Mouse (Mus musculus): ENCODE data around the gene Slc25a5. TPM values are rescaled to one million over a fixed set of nuclear protein-coding genes. Genes with fewer than 3 reads are reported as not detected.
A peak's percentile ranks its signal among the peaks of the same experiment; 100 is the strongest.

Slc25a5 gene
- polyA plus RNA-seq, 1 experiment from 2014 or later: 728 TPM

DNA sequence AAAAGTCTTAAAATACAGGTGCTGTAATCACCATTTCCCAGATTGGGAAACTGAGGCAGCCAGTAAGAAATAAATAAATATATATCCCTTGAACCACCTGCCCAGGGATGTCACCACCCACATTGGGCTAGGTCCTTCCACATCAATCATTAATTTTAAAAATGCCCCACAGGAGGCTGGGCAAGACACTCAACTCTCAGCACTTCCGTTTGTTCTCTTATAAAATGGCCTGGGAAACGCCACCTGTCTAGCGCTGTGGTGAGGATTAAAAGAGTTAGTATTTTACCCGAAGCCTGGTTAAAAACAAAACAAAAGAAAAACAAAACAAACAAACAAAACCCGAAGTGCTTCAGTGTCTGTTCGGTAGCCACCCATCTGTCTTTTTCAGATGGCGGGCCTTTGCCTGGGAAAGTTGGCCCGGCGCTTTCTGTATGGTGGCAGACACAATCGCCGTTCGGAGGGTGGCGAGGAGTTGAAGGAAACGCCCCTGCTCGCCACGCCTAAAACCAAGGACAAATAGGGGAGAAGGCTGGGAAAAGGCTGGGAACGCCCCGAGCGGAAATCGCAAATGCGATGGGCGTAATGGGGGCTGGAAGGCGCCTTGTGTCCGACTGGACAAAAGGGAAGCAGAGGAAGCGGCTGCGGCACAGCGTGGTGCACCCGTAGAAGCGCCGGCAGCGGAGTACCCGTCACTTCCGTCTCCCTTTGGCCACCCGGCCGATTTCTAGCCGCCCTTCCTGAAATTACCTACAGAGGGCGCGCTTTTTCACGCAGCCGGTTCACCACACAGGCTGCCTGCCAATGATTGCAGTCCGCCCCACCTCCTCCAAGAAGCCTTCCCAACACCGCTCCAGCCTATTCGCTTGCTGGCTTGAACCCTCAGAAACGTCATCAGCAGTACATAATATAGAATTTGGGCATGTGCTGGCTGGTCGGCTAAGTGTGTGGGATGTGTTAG, 12.2 kb downstream of the Slc25a5 start:
- no peaks in the 10 kb centered on the region for H3K36me3 ChIP-seq
- no peaks in the 10 kb centered on the region for H3K27me3 ChIP-seq (ENCODE audit: low read depth, poor library complexity, severe bottlenecking)
- 10% methylated on average over 45 of the region's 45 CpGs for WGBS
- peaks cover 20% of the 10 kb centered on the region for H3K4me1 ChIP-seq
- DNase-seq (ENCODE audit: low spot score): peak; percentile 84
- peak overlapping the region; percentile 44 for H3K4me3 ChIP-seq
- H3K27ac ChIP-seq: peak overlapping the region; percentile 81
- no peaks in the 10 kb centered on the region for H3K9me3 ChIP-seq (replicated peaks)

GRCm38 (mm10) chrX:36808318-36808683, 12.8 kb downstream of the Slc25a5 start:
- Histone ChIP-seq H3K36me3 (no peaks in the 10 kb centered on the region), H3K4me1 (peaks cover 15% of the 10 kb centered on the region), H3K4me3 (peak overlapping the region; percentile 44), H3K27me3 (ENCODE audit: low read depth, poor library complexity, severe bottlenecking) (no peaks in the 10 kb centered on the region), H3K9me3 (replicated peaks) (no peaks in the 10 kb centered on the region), H3K27ac (peak overlapping the region; percentile 81)
- DNase-seq (ENCODE audit: low spot score): no peak
- WGBS: 69% methylated on average over 6 of the region's 6 CpGs

DNA sequence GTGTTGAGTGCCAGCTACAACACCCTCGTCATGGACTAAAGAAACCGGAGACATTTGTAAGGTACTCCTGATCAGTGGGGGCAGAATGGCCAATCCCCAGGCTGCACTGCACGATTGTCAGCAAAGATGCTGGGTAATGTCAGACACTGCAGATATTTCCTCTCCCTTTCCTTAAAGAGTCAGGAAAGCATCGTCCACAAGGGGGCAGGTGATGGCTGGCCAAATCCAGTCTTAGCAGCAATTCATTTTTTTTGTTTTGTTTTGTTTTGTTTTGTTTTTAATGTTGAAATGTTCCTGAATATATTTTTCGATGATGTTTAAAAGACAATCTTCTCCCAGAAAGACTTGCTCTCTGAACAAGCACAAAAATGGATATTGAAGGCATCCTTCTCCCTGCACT, 15.9 kb downstream of the Slc25a5 start:
- WGBS: 44% methylated on average over 5 of the region's 5 CpGs
- Histone ChIP-seq H3K9me3 (replicated peaks) (no peaks in the 10 kb centered on the region), H3K4me3 (no peak overlapping the region), H3K27me3 (ENCODE audit: low read depth, poor library complexity, severe bottlenecking) (no peaks in the 10 kb centered on the region), H3K36me3 (no peaks in the 10 kb centered on the region), H3K4me1 (peaks cover 11% of the 10 kb centered on the region), H3K27ac (no peak overlapping the region)
- DNase-seq (ENCODE audit: low spot score): no peak

DNA sequence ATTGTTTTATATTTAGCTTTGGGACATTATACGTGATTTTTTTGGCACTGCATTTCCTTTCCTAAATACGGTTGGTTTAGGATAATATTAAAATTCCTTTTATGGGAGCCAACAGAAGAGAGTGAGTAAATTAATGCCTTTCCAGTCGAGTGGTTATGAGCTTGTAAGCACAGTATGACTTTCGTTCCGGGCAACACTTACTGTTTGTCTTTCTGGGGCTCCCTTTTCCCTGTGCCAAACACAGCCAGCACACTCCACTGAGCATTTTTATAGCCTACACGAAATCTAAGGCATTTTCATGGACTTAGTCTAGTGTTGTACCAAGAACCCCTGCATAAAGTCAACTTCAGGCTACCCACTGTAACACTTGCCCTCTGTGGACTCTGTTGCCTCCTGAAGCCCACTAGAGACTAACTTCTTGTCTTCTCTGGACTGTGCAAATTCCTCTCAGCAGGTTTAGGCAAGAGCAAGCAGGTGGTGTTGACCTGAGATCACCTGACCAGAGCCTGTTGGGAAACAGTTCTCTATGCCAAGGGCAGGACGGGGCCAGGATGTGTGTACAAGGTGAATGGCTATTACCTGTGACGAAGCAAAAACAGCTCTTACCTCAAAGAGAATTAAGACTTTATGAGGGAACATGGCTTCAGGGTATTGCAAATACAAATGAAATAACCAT, 18.8 kb downstream of the Slc25a5 start:
- WGBS: 92% methylated on average over 8 of the region's 8 CpGs
- H3K4me1 ChIP-seq: peaks cover 8% of the 10 kb centered on the region
- no peaks in the 10 kb centered on the region for H3K36me3 ChIP-seq
- no peaks in the 10 kb centered on the region for H3K9me3 ChIP-seq (replicated peaks)
- no peak overlapping the region for H3K4me3 ChIP-seq
- no peak for DNase-seq (ENCODE audit: low spot score)
- no peaks in the 10 kb centered on the region for H3K27me3 ChIP-seq (ENCODE audit: low read depth, poor library complexity, severe bottlenecking)
- H3K27ac ChIP-seq: no peak overlapping the region

DNA sequence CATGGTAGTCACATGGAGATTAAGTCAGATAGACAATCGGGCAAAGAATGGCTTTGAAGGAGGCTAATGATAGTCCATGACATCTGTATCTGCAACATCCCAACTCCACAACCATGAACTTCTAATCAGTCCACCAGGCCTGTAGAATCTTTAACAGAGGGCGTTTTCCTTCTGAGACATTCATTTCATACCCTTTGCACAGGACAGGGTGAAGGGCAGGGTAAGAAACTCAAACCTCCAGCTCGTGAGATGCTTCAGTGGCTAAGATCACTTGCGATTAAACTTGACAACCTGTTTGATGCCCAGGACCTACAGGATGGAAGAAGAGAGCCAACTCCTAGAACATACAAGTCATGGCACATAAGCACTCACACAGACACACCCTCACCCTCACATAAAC, 19.6 kb downstream of the Slc25a5 start:
- H3K4me1 ChIP-seq: peaks cover 8% of the 10 kb centered on the region
- H3K27ac ChIP-seq: no peak overlapping the region
- no peak for DNase-seq (ENCODE audit: low spot score)
- 95% methylated on average over 4 of the region's 4 CpGs for WGBS
- H3K27me3 ChIP-seq (ENCODE audit: low read depth, poor library complexity, severe bottlenecking): no peaks in the 10 kb centered on the region
- H3K9me3 ChIP-seq (replicated peaks): no peaks in the 10 kb centered on the region
- no peak overlapping the region for H3K4me3 ChIP-seq
- H3K36me3 ChIP-seq: no peaks in the 10 kb centered on the region

- Histone ChIP-seq H3K9me3 (replicated peaks) (no peaks in the 10 kb centered on the region), H3K4me3 (no peak overlapping the region), H3K36me3 (no peaks in the 10 kb centered on the region), H3K27ac (no peak overlapping the region), H3K4me1 (peaks cover 8% of the 10 kb centered on the region), H3K27me3 (ENCODE audit: low read depth, poor library complexity, severe bottlenecking) (no peaks in the 10 kb centered on the region)
- DNase-seq (ENCODE audit: low spot score): no peak
- 71% methylated on average over 4 of the region's 4 CpGs for WGBS
Measured at GRCm38 (mm10) chrX:36815439-36815838, 20.0 kb downstream of the Slc25a5 start.

- peak overlapping the region; percentile 36 for H3K4me3 ChIP-seq
- H3K4me1 ChIP-seq: peaks cover 8% of the 10 kb centered on the region
- peak overlapping the region; percentile 82 for H3K27ac ChIP-seq
- no peaks in the 10 kb centered on the region for H3K27me3 ChIP-seq (ENCODE audit: low read depth, poor library complexity, severe bottlenecking)
- 29% methylated on average over 8 of the region's 8 CpGs for WGBS
- DNase-seq (ENCODE audit: low spot score): no peak
- H3K36me3 ChIP-seq: no peaks in the 10 kb centered on the region
- no peaks in the 10 kb centered on the region for H3K9me3 ChIP-seq (replicated peaks)
Measured at GRCm38 (mm10) chrX:36816368-36816899, 21.0 kb downstream of the Slc25a5 start.

- peak; percentile 70 for DNase-seq (ENCODE audit: low spot score)
- Histone ChIP-seq H3K4me3 (peak overlapping the region; percentile 36), H3K4me1 (peaks cover 8% of the 10 kb centered on the region), H3K36me3 (no peaks in the 10 kb centered on the region), H3K27me3 (ENCODE audit: low read depth, poor library complexity, severe bottlenecking) (no peaks in the 10 kb centered on the region), H3K27ac (peak overlapping the region; percentile 82), H3K9me3 (replicated peaks) (no peaks in the 10 kb centered on the region)
- 3% methylated on average over 7 of the region's 10 CpGs for WGBS
Measured at GRCm38 (mm10) chrX:36816953-36817441, 21.5 kb downstream of the Slc25a5 start.

DNA sequence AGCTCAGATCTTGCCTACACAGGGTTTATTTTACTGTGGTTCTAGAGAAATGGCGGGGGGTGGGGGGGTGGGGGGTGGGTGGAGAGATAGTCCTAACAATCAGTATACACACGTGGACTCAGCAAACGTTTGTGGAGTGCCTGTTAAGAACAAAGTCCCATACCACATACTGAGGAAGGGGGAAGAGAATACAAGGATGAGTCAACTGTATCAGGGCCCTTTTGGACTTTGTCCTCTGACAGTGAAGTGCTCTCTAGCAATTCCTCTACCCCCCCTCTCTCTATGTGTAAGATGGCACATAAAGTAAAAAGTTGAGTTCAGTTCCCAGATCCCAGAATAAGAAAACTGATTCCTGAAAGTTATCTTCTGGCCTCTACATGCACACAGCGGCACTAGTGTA, 24.1 kb downstream of the Slc25a5 start:
- no peak for DNase-seq (ENCODE audit: low spot score)
- H3K27me3 ChIP-seq (ENCODE audit: low read depth, poor library complexity, severe bottlenecking): no peaks in the 10 kb centered on the region
- no peaks in the 10 kb centered on the region for H3K9me3 ChIP-seq (replicated peaks)
- no peaks in the 10 kb centered on the region for H3K36me3 ChIP-seq
- peaks cover 8% of the 10 kb centered on the region for H3K4me1 ChIP-seq
- 65% methylated on average over 3 of the region's 4 CpGs for WGBS
- no peak overlapping the region for H3K27ac ChIP-seq
- no peak overlapping the region for H3K4me3 ChIP-seq

DNA sequence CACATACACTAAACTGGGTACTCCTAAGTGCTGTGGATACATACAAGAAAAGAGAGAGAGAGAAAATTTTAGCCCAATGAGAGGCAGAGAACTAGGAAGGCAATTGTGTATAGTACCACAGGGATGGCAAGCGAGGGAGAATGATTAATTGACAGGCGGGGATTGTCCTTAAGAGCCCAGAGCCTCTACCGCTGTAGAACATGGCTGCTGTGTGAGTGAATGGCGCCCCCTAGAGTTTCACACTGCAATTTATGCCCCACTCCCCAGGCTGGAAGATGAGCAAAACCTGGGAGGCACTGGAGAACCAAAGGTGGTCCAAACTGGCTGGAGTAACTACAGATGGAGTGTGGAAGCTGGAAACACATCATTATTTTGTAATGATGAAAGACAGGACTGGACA, 24.8 kb downstream of the Slc25a5 start:
- H3K4me1 ChIP-seq: peaks cover 8% of the 10 kb centered on the region
- no peaks in the 10 kb centered on the region for H3K27me3 ChIP-seq (ENCODE audit: low read depth, poor library complexity, severe bottlenecking)
- no peak overlapping the region for H3K4me3 ChIP-seq
- H3K9me3 ChIP-seq (replicated peaks): no peaks in the 10 kb centered on the region
- H3K27ac ChIP-seq: no peak overlapping the region
- peak; percentile 60 for DNase-seq (ENCODE audit: low spot score)
- 5% methylated on average over 4 of the region's 4 CpGs for WGBS
- H3K36me3 ChIP-seq: no peaks in the 10 kb centered on the region

DNA sequence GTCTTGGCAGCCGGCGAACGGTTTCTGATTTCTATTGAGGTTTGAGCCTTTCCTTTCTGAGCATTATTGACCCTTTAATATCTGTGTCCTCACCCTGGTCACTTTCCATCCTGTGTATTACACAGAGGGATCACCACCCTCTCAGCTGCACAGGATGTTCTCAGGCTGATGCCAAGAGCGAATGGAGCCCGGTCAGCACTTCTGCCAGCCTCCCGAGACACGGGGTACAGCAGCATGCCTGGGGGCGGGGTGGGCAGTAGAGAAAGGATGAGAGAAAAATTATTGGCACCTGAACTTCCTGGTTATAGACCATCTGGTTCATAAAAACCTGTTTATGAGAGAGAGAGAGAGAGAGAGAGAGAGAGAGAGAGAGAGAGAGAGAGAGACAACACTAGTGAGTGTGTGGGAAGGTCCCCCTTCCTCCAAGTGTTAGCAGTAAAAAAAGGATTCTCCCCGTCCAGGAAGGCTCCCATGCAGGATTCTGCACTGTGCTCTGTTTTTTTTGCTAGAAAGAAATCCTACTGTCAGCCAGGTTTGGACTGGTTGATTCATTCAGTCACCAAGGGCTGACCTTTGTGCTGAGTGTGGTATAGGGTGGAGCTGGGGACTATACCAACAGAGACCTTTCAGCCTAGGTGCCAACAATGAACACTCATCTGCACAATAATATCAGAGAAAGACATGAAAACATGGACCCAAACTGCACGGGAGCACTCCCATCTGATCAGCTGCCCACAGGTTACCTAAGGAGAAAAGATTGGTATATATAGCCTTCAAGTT, 28.7 kb downstream of the Slc25a5 start:
- H3K4me1 ChIP-seq: no peaks in the 10 kb centered on the region
- no peak overlapping the region for H3K4me3 ChIP-seq
- H3K36me3 ChIP-seq: no peaks in the 10 kb centered on the region
- 91% methylated on average over 10 of the region's 10 CpGs for WGBS
- no peaks in the 10 kb centered on the region for H3K27me3 ChIP-seq (ENCODE audit: low read depth, poor library complexity, severe bottlenecking)
- H3K9me3 ChIP-seq (replicated peaks): no peaks in the 10 kb centered on the region
- H3K27ac ChIP-seq: no peak overlapping the region
- no peak for DNase-seq (ENCODE audit: low spot score)

DNA sequence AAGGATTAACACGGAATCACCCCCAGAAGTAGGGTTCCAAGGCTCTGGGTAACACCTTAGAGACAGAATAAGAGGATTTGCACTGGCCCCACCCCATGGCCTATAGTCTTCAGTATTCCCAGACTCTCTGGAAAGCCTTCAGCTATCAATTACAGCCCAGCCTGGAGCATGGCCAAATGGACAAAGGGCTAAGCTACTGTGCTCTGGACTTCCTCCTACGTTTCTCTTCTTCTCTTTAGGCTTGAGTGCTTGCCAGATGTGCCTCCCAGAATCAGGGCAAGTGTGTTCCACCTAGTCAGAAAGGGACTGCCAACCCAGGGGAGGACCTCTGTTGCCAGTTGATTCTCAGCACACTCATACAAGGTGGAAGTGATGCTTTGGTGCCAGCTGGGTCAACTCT, 29.6 kb downstream of the Slc25a5 start:
- Histone ChIP-seq H3K9me3 (replicated peaks) (no peaks in the 10 kb centered on the region), H3K27ac (no peak overlapping the region), H3K27me3 (ENCODE audit: low read depth, poor library complexity, severe bottlenecking) (no peaks in the 10 kb centered on the region), H3K36me3 (no peaks in the 10 kb centered on the region), H3K4me1 (no peaks in the 10 kb centered on the region), H3K4me3 (no peak overlapping the region)
- 63% methylated on average over 2 of the region's 2 CpGs for WGBS
- DNase-seq (ENCODE audit: low spot score): no peak
